Mouse (Mus musculus) heart, embryonic 14.5 days (tissue): ENCODE results near the gene Eed. TPM values are rescaled to one million over a fixed set of nuclear protein-coding genes. Genes with fewer than 3 reads are reported as not detected.

ENCODE experiments used
- ATAC-seq: fragments of 200-750 bp; cut with Nextera tagmentation; 2 replicates; pipeline ENCODE4 v1.8.0; 2017; ENCODE audit warnings: low read depth, moderate TSS enrichment; ENCODE audit not compliant: insufficient number of reproducible peaks, insufficient read depth, low FRiP score
- H3K27ac ChIP-seq, 2 experiments: fragments of 200-500 bp in 1 of 2; fragments of 300-500 bp in 1 of 2; sonication (generic) in 1 of 2; replicated peaks in 1 of 2; 2 replicates each; pipeline ENCODE4 v1.5.1; 2012 to 2014; ENCODE audit warnings: low read depth in 2 of 2, low read length in 2 of 2, control low read depth in 1 of 2, mild to moderate bottlenecking in 1 of 2, mixed read lengths in 1 of 2; ENCODE audit not compliant: control insufficient read depth in 1 of 2, insufficient read depth in 1 of 2
- H3K27me3 ChIP-seq: fragments of 300-500 bp; sonication (generic); 2 replicates; pipeline ENCODE4 v1.6.1; 2014; ENCODE audit warnings: mild to moderate bottlenecking, low read length, control low read depth; ENCODE audit not compliant: control insufficient read depth, insufficient read depth
- H3K36me3 ChIP-seq: fragments of 300-500 bp; sonication (generic); 2 replicates; pipeline ENCODE4 v1.6.1; 2014; ENCODE audit warnings: mild to moderate bottlenecking, control low read depth, low read length, mixed read lengths; ENCODE audit not compliant: control insufficient read depth, insufficient read depth
- H3K4me1 ChIP-seq, 2 experiments: fragments of 200-500 bp in 1 of 2; fragments of 300-500 bp in 1 of 2; sonication (generic) in 1 of 2; 2 replicates each; pipeline ENCODE4 v1.6.1; 2012 to 2014; ENCODE audit warnings: low read length in 2 of 2, control low read depth in 1 of 2, mixed read lengths in 1 of 2; ENCODE audit not compliant: control insufficient read depth in 2 of 2, insufficient read depth in 2 of 2
- H3K4me2 ChIP-seq: fragments of 300-500 bp; sonication (generic); 2 replicates; pipeline ENCODE4 v1.6.1; 2014; ENCODE audit warnings: mild to moderate bottlenecking, low read length
- H3K4me3 ChIP-seq, 2 experiments: fragments of 200-500 bp in 1 of 2; fragments of 300-500 bp in 1 of 2; sonication (generic) in 1 of 2; 2 replicates each; pipeline ENCODE4 v1.5.1; 2012 to 2014; ENCODE audit warnings: low read length in 2 of 2, mild to moderate bottlenecking in 2 of 2, control low read depth in 1 of 2, low read depth in 1 of 2, moderate library complexity in 1 of 2; ENCODE audit not compliant: control insufficient read depth in 1 of 2, insufficient read depth in 1 of 2
- H3K9ac ChIP-seq: fragments of 300-500 bp; sonication (generic); 2 replicates; pipeline ENCODE4 v1.6.1; 2014; ENCODE audit warnings: mild to moderate bottlenecking, low read length
- H3K9me3 ChIP-seq: fragments of 300-500 bp; sonication (generic); 2 replicates; pipeline ENCODE4 v1.6.1; 2016; ENCODE audit warnings: low read length, control low read depth; ENCODE audit not compliant: control insufficient read depth
- WGBS: fragments of 180-500 bp; shearing (Covaris S2); extraction: QIAGEN DNeasy Blood & Tissue Kit; methylation state at CpG from one replicate; pipeline ENCODE4 v1.1.7; 2014; 5-methylcytosine and 5-hydroxymethylcytosine counted together
- polyA plus RNA-seq: library from polyadenylated mRNA; unstranded; fragments of >200 nt; fragmentation: Nextera tagmentation; extraction: Ambion mirVana; gene quantifications from 2 replicates; pipeline ENCODE4 v1.2.1, GENCODE M21; 2014

Gene Eed
- polyA plus RNA-seq, 1 experiment from 2014 or later = 47.3 TPM

DNA sequence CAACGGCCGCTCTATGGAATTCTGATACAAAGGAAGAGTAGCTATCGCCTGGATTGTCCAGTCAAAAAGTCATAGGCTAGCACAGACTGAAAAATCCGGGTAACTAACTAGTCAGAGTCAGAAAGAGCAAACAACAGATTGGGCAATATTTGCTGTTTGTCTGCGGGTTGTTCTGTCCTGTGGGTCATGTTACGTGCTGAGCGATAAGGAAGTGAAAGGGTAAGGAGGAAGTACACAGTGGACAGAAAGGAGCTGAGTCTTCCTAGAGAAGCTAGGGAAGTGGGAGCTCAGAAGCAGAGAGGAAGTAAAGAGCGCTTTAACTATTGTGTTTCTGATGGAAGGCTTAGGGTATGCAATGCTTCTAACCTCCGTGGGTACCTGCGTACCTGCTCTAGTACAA, 38.8 kb upstream of the Eed start:
- Histone ChIP-seq H3K4me1 (peaks cover 2 to 9% of the 10 kb centered on the region in 2 experiments; a peak in 3 of 4 replicates), H3K36me3 (no peaks in the 10 kb centered on the region), H3K27ac (0 out of 4 replicates have a peak overlapping the region, but pooled peaks of 1 of the 2 experiments have one; percentile 14), H3K4me2 (no peak overlapping the region), H3K4me3 (no peak overlapping the region), H3K27me3 (no peaks in the 10 kb centered on the region), H3K9me3 (no peaks in the 10 kb centered on the region), H3K9ac (no peak overlapping the region)
- no peak for ATAC-seq
- 71% methylated on average over 10 of the region's 10 CpGs for WGBS

DNA sequence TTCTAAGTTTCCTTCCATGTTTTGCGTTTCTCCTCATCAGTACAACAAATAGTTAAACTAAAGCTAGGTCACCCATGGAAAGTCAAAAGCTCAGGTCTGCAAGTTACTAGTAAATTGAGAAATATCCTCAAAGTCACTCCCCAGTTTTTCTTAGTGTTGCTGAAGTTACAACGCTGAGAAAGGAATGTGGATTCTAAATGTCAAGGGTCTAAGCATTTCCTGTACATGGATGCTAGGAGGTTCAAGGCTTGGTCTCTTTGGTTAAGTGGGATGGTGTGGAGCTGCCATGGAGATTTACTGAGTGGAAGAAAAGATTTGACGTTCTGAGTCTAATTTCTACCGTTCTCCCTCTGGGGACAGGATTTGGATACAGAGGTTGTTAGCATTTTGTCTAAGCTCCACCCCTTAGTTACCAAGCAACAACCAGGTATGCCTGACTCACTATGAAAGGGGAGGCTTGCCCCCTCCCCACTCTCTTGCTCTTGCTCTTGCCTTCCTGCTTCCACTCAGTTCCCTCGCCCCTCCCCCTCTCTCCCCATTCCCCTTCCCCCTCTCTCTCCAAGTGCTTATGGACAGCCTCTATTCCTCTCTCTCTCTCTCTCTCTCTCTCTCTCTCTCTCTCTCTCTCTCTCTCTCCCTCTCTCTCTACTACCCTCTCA, 36.3 kb upstream of the Eed start:
- no peak overlapping the region for H3K4me2 ChIP-seq
- no peaks in the 10 kb centered on the region for H3K9me3 ChIP-seq
- no peak overlapping the region for H3K27ac ChIP-seq
- H3K4me1 ChIP-seq = 0 out of 4 replicates have a peak, but pooled peaks cover 0 to 4% of the 10 kb centered on the region in 2 experiments
- H3K36me3 ChIP-seq = no peaks in the 10 kb centered on the region
- no peak for ATAC-seq
- no peaks in the 10 kb centered on the region for H3K27me3 ChIP-seq
- no peak overlapping the region for H3K9ac ChIP-seq
- WGBS = 33% methylated on average over 5 of the region's 5 CpGs
- H3K4me3 ChIP-seq = no peak overlapping the region

DNA sequence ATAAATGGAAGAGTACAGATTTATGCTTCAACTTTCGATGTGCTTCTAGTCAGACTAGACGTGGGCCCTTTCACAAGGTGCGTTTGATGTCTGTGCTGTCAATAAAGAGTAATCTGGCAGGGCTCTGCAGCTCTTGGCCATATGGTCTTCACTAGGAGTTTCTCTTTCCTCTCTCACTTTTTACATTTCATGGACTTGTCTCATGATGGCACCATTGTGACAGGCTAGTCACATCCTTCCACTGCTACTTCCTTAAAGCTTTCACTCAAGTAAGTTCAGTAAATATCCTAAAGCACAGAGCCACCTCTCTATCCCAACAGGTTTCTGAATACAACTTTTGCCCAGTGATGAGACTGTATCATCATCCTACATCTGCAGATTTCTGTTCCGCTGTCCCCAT, 35.7 kb upstream of the Eed start:
- Histone ChIP-seq H3K4me3 (no peak overlapping the region), H3K4me2 (no peak overlapping the region), H3K9ac (no peak overlapping the region), H3K9me3 (no peaks in the 10 kb centered on the region), H3K27ac (no peak overlapping the region), H3K36me3 (no peaks in the 10 kb centered on the region), H3K4me1 (0 out of 4 replicates have a peak, but pooled peaks cover 0 to 4% of the 10 kb centered on the region in 2 experiments), H3K27me3 (no peaks in the 10 kb centered on the region)
- 70% methylated on average over 4 of the region's 4 CpGs for WGBS
- no peak for ATAC-seq

DNA sequence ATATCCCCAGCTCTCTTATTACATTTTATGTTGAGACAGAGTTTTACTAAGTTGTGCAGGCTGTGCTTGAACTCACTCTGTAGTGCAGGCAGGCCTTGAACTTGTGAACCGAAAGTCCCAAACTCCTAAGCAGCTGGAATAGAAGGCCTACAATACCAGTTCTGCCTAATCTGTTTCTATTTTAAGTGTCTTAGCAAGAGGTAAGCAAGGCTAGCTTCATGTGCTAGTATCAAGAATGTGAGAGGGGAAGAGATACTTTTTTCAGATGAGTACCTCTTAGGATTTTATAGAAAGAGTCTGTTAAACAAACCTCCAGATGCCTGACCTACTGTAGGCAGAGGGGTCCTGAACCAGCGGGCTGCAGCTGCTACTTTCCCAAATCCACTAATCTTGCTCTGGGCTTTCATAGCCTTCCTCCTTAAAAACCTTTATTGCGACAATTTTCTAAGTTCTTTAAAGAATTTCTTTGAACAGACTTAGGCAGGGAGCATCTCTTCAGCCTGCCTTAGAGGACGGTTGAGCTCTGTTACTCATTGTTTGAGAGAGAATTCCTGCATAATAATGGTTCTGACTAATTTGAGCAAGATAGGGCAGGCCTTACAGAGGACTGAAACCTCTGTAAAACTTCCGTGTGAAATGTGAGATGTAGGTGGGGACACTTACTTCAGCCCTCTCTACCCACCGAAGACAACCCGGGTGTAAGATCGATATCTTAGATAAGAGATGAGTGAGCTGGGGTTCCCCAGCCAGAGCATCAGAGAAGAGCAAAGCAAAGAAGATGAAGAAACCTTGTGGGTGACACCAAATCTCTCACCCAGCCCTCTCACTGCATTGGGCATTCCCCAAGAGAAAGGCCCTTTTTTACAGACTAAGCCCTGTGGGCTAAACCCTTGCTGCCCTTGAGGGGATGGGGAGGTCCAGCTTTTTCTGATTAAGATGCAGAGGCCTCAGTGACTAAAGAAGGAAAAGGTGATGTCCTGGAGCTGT, 26.2 kb upstream of the Eed start:
- no peak overlapping the region for H3K27ac ChIP-seq
- ATAC-seq = no peak
- no peaks in the 10 kb centered on the region for H3K9me3 ChIP-seq
- H3K4me3 ChIP-seq = no peak overlapping the region
- H3K27me3 ChIP-seq = no peaks in the 10 kb centered on the region
- H3K9ac ChIP-seq = no peak overlapping the region
- H3K4me1 ChIP-seq = no peaks in the 10 kb centered on the region
- H3K36me3 ChIP-seq = no peaks in the 10 kb centered on the region
- H3K4me2 ChIP-seq = no peak overlapping the region
- 54% methylated on average over 8 of the region's 8 CpGs for WGBS

DNA sequence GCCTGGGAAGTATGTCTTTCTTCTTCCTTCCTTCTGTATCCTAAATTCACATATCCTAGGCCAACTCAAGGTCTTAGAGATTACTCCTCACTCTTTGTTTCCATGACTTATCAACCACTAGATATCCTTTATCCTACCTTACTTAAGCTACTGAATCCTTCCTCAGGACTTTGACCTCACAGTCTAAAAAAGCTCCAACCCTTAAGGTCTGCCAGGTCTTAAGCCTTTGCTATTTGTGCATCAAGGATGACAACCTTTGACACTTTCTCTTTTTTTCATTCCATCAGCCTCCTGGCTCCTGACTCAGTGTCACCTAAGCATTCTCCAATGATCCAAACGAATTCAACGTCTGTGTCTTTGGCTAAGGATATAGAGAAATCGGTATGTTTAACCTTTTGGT, 24.0 kb upstream of the Eed start:
- no peak overlapping the region for H3K9ac ChIP-seq
- no peak overlapping the region for H3K27ac ChIP-seq
- H3K4me1 ChIP-seq = no peaks in the 10 kb centered on the region
- no peaks in the 10 kb centered on the region for H3K36me3 ChIP-seq
- no peak for ATAC-seq
- no peaks in the 10 kb centered on the region for H3K27me3 ChIP-seq
- WGBS = 87% methylated on average over 3 of the region's 3 CpGs
- H3K9me3 ChIP-seq = no peaks in the 10 kb centered on the region
- no peak overlapping the region for H3K4me2 ChIP-seq
- no peak overlapping the region for H3K4me3 ChIP-seq

DNA sequence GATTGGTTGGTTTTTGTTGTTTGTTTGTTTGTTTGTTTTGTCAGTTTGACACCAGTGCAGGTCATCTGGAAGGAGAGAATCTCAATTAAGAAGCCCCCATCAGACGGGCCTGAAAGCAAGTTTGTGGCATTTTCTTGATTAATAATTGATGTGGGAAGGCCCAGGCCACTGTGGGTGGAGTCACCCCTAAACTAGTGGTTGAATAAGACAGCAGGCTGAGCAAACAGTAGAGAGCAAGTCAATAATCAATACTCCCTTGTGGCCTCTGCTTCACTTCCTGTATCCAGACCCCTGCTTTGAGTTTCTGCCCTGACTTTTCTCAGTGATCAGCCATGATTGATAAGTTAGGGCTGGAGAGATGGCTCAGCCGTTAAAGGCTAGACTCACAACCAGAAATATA, 21.6 kb upstream of the Eed start:
- H3K9ac ChIP-seq = no peak overlapping the region
- no peak overlapping the region for H3K4me3 ChIP-seq
- H3K4me1 ChIP-seq = no peaks in the 10 kb centered on the region; a peak in 1 of 4 replicates
- 85% methylated on average over 2 of the region's 2 CpGs for WGBS
- no peaks in the 10 kb centered on the region for H3K36me3 ChIP-seq
- H3K9me3 ChIP-seq = no peaks in the 10 kb centered on the region
- no peak overlapping the region for H3K4me2 ChIP-seq
- H3K27ac ChIP-seq = no peak overlapping the region
- ATAC-seq = no peak
- H3K27me3 ChIP-seq = no peaks in the 10 kb centered on the region

DNA sequence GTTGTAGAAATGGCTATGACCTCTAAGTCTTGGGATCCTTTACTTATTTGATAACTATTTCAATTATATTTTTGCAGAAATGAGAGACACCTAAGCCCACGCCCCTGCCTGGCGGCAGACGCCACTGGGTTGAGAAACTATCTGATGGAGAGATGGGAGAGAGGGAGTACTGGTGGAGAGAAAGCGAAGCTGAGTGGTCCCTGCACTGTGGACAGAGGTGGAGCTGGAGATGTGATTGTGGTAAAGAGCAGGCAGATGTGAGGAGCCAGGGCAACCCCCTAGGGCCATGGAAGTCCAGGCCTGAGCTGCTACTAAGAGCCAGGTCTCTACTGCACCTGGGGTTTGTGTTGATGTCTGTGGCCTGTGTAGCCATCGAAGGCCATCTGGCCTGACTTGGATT, 18.7 kb upstream of the Eed start:
- H3K4me1 ChIP-seq = no peaks in the 10 kb centered on the region; a peak in 1 of 4 replicates
- H3K36me3 ChIP-seq = no peaks in the 10 kb centered on the region
- H3K4me2 ChIP-seq = no peak overlapping the region
- H3K4me3 ChIP-seq = no peak overlapping the region
- no peak overlapping the region for H3K9ac ChIP-seq
- no peak overlapping the region for H3K27ac ChIP-seq
- no peaks in the 10 kb centered on the region for H3K9me3 ChIP-seq
- ATAC-seq = no peak
- H3K27me3 ChIP-seq = no peaks in the 10 kb centered on the region
- 89% methylated on average over 5 of the region's 5 CpGs for WGBS
